Mouse (Mus musculus) heart, postnatal 0 days (tissue): ENCODE data around the gene Olfr1394.

Experiments used
- CTCF ChIP-seq: IDR thresholded peaks from 2 replicates; pipeline ENCODE4 v1.5.1; 2016; ENCODE audit warnings: antibody characterized with exemption, control low read depth, low read depth
- EP300 ChIP-seq: IDR thresholded peaks from 2 replicates; pipeline ENCODE4 v1.6.1; 2016; ENCODE audit warnings: antibody characterized with exemption, low read depth

- no peak for TF ChIP-seq CTCF
- no peak for TF ChIP-seq EP300
These were observed 33.5 kb downstream of the Olfr1394 start for GRCm38 (mm10) chr11:49187701-49188100.
